Mouse (Mus musculus): ENCODE data around the gene Lpp. TPM values are rescaled to one million over a fixed set of nuclear protein-coding genes. Genes with fewer than 3 reads are reported as not detected.

Lpp gene
- polyA plus RNA-seq, 1 experiment from 2014 or later = 42.6 TPM

- H3K4me1 ChIP-seq (ENCODE audit: control insufficient read depth, insufficient read depth, low read length) = no peaks in the 10 kb centered on the region
- WGBS = 80% methylated on average over 5 of the region's 5 CpGs
- H3K9ac ChIP-seq (ENCODE audit: low read length) = no peak overlapping the region
- H3K36me3 ChIP-seq (ENCODE audit: control insufficient read depth, insufficient read depth) = no peaks in the 10 kb centered on the region
- H3K9me3 ChIP-seq (replicated peaks; ENCODE audit: control insufficient read depth, low read length) = no peaks in the 10 kb centered on the region
- no peak for ATAC-seq (replicated peaks; ENCODE audit: extremely low read depth, insufficient read depth, low FRiP score)
- no peak overlapping the region for H3K4me2 ChIP-seq (ENCODE audit: low read depth, low read length)
- H3K4me3 ChIP-seq (ENCODE audit: low read length) = no peak overlapping the region
- H3K27me3 ChIP-seq (ENCODE audit: control insufficient read depth, insufficient read depth, low read length) = no peaks in the 10 kb centered on the region
- no peak overlapping the region for H3K27ac ChIP-seq (ENCODE audit: low read length)
These were observed 468.1 kb downstream of the Lpp start for GRCm38 (mm10) chr16:24861374-24861773.

- Histone ChIP-seq H3K27me3 (ENCODE audit: control insufficient read depth, insufficient read depth, low read length) (no peaks in the 10 kb centered on the region), H3K27ac (ENCODE audit: low read length) (no peak overlapping the region), H3K4me1 (ENCODE audit: control insufficient read depth, insufficient read depth, low read length) (peaks cover 14% of the 10 kb centered on the region), H3K4me2 (ENCODE audit: low read depth, low read length) (no peak overlapping the region), H3K9me3 (replicated peaks; ENCODE audit: control insufficient read depth, low read length) (peaks cover 10% of the 10 kb centered on the region; the same call in 1 of the 2 replicates), H3K4me3 (ENCODE audit: low read length) (no peak overlapping the region), H3K9ac (ENCODE audit: low read length) (no peak overlapping the region), H3K36me3 (ENCODE audit: control insufficient read depth, insufficient read depth) (peaks cover 7% of the 10 kb centered on the region)
- WGBS = 64% methylated on average over 4 of the region's 4 CpGs
- no peak for ATAC-seq (replicated peaks; ENCODE audit: extremely low read depth, insufficient read depth, low FRiP score)
These were observed 480.9 kb downstream of the Lpp start for GRCm38 (mm10) chr16:24874235-24874634.

- Histone ChIP-seq H3K9ac (ENCODE audit: low read length) (no peak overlapping the region), H3K4me3 (ENCODE audit: low read length) (no peak overlapping the region), H3K4me1 (ENCODE audit: control insufficient read depth, insufficient read depth, low read length) (peaks cover 14% of the 10 kb centered on the region), H3K4me2 (ENCODE audit: low read depth, low read length) (no peak overlapping the region), H3K36me3 (ENCODE audit: control insufficient read depth, insufficient read depth) (peaks cover 6% of the 10 kb centered on the region), H3K27me3 (ENCODE audit: control insufficient read depth, insufficient read depth, low read length) (no peaks in the 10 kb centered on the region), H3K27ac (ENCODE audit: low read length) (no peak overlapping the region), H3K9me3 (replicated peaks; ENCODE audit: control insufficient read depth, low read length) (peaks cover 10% of the 10 kb centered on the region; the same call in 1 of the 2 replicates)
- ATAC-seq (replicated peaks; ENCODE audit: extremely low read depth, insufficient read depth, low FRiP score) = no peak
- WGBS = 91% methylated on average over 1 of the region's 1 CpGs
These were observed 482.4 kb downstream of the Lpp start for GRCm38 (mm10) chr16:24875661-24876060.

- Histone ChIP-seq H3K27ac (ENCODE audit: low read length) (no peak overlapping the region), H3K4me1 (ENCODE audit: control insufficient read depth, insufficient read depth, low read length) (peaks cover 16% of the 10 kb centered on the region), H3K9ac (ENCODE audit: low read length) (no peak overlapping the region), H3K27me3 (ENCODE audit: control insufficient read depth, insufficient read depth, low read length) (no peaks in the 10 kb centered on the region), H3K36me3 (ENCODE audit: control insufficient read depth, insufficient read depth) (no peaks in the 10 kb centered on the region), H3K4me2 (ENCODE audit: low read depth, low read length) (no peak overlapping the region), H3K4me3 (ENCODE audit: low read length) (no peak overlapping the region), H3K9me3 (replicated peaks; ENCODE audit: control insufficient read depth, low read length) (no peaks in the 10 kb centered on the region)
- WGBS = 77% methylated on average over 4 of the region's 4 CpGs
- ATAC-seq (replicated peaks; ENCODE audit: extremely low read depth, insufficient read depth, low FRiP score) = no peak
These were observed 485.7 kb downstream of the Lpp start for GRCm38 (mm10) chr16:24878977-24879376.

- no peak for ATAC-seq (replicated peaks; ENCODE audit: extremely low read depth, insufficient read depth, low FRiP score)
- Histone ChIP-seq H3K27ac (ENCODE audit: low read length) (no peak overlapping the region), H3K36me3 (ENCODE audit: control insufficient read depth, insufficient read depth) (no peaks in the 10 kb centered on the region), H3K4me2 (ENCODE audit: low read depth, low read length) (no peak overlapping the region), H3K9me3 (replicated peaks; ENCODE audit: control insufficient read depth, low read length) (no peaks in the 10 kb centered on the region), H3K9ac (ENCODE audit: low read length) (no peak overlapping the region), H3K4me1 (ENCODE audit: control insufficient read depth, insufficient read depth, low read length) (peaks cover 15% of the 10 kb centered on the region), H3K4me3 (ENCODE audit: low read length) (no peak overlapping the region), H3K27me3 (ENCODE audit: control insufficient read depth, insufficient read depth, low read length) (no peaks in the 10 kb centered on the region)
- 59% methylated on average over 8 of the region's 8 CpGs for WGBS
These were observed 487.4 kb downstream of the Lpp start for GRCm38 (mm10) chr16:24880698-24881097.

GRCm38 (mm10) chr16:24881981-24882775 is 488.9 kb downstream of the Lpp start:
- WGBS = 89% methylated on average over 3 of the region's 3 CpGs
- no peak for ATAC-seq (replicated peaks; ENCODE audit: extremely low read depth, insufficient read depth, low FRiP score)
- no peaks in the 10 kb centered on the region for H3K27me3 ChIP-seq (ENCODE audit: control insufficient read depth, insufficient read depth, low read length)

GRCm38 (mm10) chr16:24884017-24884416 is 490.7 kb downstream of the Lpp start:
- Histone ChIP-seq H3K9ac (ENCODE audit: low read length) (no peak overlapping the region), H3K4me3 (ENCODE audit: low read length) (no peak overlapping the region), H3K4me1 (ENCODE audit: control insufficient read depth, insufficient read depth, low read length) (peaks cover 22% of the 10 kb centered on the region), H3K27me3 (ENCODE audit: control insufficient read depth, insufficient read depth, low read length) (no peaks in the 10 kb centered on the region), H3K27ac (ENCODE audit: low read length) (no peak overlapping the region), H3K4me2 (ENCODE audit: low read depth, low read length) (no peak overlapping the region), H3K36me3 (ENCODE audit: control insufficient read depth, insufficient read depth) (no peaks in the 10 kb centered on the region), H3K9me3 (replicated peaks; ENCODE audit: control insufficient read depth, low read length) (no peaks in the 10 kb centered on the region)
- no peak for ATAC-seq (replicated peaks; ENCODE audit: extremely low read depth, insufficient read depth, low FRiP score)

More at GRCm38 (mm10) chr16:24881981-24882775, 488.9 kb downstream of the Lpp start:
- Histone ChIP-seq H3K27ac (ENCODE audit: low read length) (no peak overlapping the region), H3K4me2 (ENCODE audit: low read depth, low read length) (no peak overlapping the region), H3K9me3 (replicated peaks; ENCODE audit: control insufficient read depth, low read length) (no peaks in the 10 kb centered on the region), H3K9ac (ENCODE audit: low read length) (no peak overlapping the region), H3K4me1 (ENCODE audit: control insufficient read depth, insufficient read depth, low read length) (peaks cover 28% of the 10 kb centered on the region), H3K36me3 (ENCODE audit: control insufficient read depth, insufficient read depth) (no peaks in the 10 kb centered on the region), H3K4me3 (ENCODE audit: low read length) (no peak overlapping the region)

GRCm38 (mm10) chr16:24886346-24886745 is 493.0 kb downstream of the Lpp start:
- Histone ChIP-seq H3K4me1 (ENCODE audit: control insufficient read depth, insufficient read depth, low read length) (peaks cover 24% of the 10 kb centered on the region), H3K36me3 (ENCODE audit: control insufficient read depth, insufficient read depth) (no peaks in the 10 kb centered on the region), H3K9ac (ENCODE audit: low read length) (peak overlapping the region; percentile 3; the same call in 1 of the 2 replicates), H3K27ac (ENCODE audit: low read length) (peak overlapping the region; percentile 68), H3K4me2 (ENCODE audit: low read depth, low read length) (no peak overlapping the region), H3K9me3 (replicated peaks; ENCODE audit: control insufficient read depth, low read length) (no peaks in the 10 kb centered on the region), H3K4me3 (ENCODE audit: low read length) (no peak overlapping the region), H3K27me3 (ENCODE audit: control insufficient read depth, insufficient read depth, low read length) (no peaks in the 10 kb centered on the region)
- 18% methylated on average over 3 of the region's 3 CpGs for WGBS
- peak; percentile 59; the same call in 1 of the 2 replicates for ATAC-seq (replicated peaks; ENCODE audit: extremely low read depth, insufficient read depth, low FRiP score)

- H3K4me1 ChIP-seq (ENCODE audit: control insufficient read depth, insufficient read depth, low read length) = peaks cover 29% of the 10 kb centered on the region
- no peaks in the 10 kb centered on the region for H3K27me3 ChIP-seq (ENCODE audit: control insufficient read depth, insufficient read depth, low read length)
- H3K27ac ChIP-seq (ENCODE audit: low read length) = peak overlapping the region; percentile 68
- H3K9me3 ChIP-seq (replicated peaks; ENCODE audit: control insufficient read depth, low read length) = no peaks in the 10 kb centered on the region
- peak overlapping the region; percentile 3; the same call in 1 of the 2 replicates for H3K9ac ChIP-seq (ENCODE audit: low read length)
- 62% methylated on average over 7 of the region's 7 CpGs for WGBS
- ATAC-seq (replicated peaks; ENCODE audit: extremely low read depth, insufficient read depth, low FRiP score) = no peak
- H3K4me2 ChIP-seq (ENCODE audit: low read depth, low read length) = 0 out of 2 replicates have a peak overlapping the region, but pooled peaks have one; percentile 15
- no peaks in the 10 kb centered on the region for H3K36me3 ChIP-seq (ENCODE audit: control insufficient read depth, insufficient read depth)
- H3K4me3 ChIP-seq (ENCODE audit: low read length) = no peak overlapping the region
These were observed 493.6 kb downstream of the Lpp start for GRCm38 (mm10) chr16:24886943-24887342.
